Mouse (Mus musculus) lung, postnatal 0 days (tissue): ENCODE data around the gene 1700019D03Rik.

Source experiments
- CTCF ChIP-seq: IDR thresholded peaks from 2 replicates; pipeline ENCODE4 v1.5.1; 2016; ENCODE audit warnings: antibody characterized with exemption, mild to moderate bottlenecking
- EP300 ChIP-seq: IDR thresholded peaks from 2 replicates; pipeline ENCODE4 v1.6.1; 2016; ENCODE audit warnings: antibody characterized with exemption, mild to moderate bottlenecking, control low read depth

DNA sequence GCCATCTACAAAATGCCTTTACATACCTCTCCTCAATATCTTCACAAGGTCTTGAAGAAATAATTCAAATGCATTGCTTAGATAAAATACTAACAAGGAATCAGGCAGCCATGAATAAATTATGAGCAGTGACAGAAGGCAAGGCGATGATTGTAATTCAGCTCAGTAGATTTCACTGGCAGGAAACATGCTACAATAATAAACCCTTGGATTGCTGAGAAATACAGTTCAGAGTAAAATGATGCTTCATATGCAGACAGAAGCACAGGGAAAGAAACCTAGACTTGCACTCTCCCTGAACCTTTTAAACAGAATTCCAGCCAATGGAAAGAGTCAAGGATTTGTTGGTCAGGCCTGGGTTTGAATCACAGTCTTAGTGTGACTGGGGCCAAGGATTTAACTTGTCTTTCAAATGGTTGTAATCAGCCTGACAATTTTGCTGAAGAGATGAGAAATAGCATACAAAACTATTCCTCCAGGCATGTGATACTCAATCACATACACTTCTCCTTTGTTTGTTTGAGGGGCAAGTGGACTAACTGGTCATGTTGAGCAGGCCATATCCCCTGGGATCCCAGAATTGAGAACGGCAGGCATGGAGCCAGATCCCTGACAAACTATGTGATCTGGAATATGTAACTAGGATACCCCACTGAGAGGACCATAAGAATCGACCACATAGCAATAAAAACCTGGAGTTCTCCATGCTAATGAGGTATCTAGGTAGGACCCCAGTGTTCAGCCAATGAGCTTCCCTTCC, 1.1 kb downstream of the 1700019D03Rik start:
- no peak for TF ChIP-seq CTCF
- TF ChIP-seq EP300, result no peak
